Mouse (Mus musculus) left cerebral cortex, adult 8-10 months (tissue): ENCODE data around the gene Nxn. TPM values are rescaled to one million over a fixed set of nuclear protein-coding genes. Genes with fewer than 3 reads are reported as not detected.
"Not testable (repeated sequence)": the region's sequence is repeated elsewhere in the genome, so short reads cannot be mapped to it uniquely, and the experiment has no call there.

Experiments used
- DNase-seq, 2 experiments: peaks; one replicate each; pipeline ENCODE4 v3.0.0; 2022; ENCODE audit warnings: low spot score in 2 of 2
- total RNA-seq, 4 experiments: library from RNA; stranded (reverse); gene quantifications; 2 replicates each; pipeline ENCODE4 v1.2.4; 2022

Gene Nxn
- total RNA-seq, 4 experiments from 2014 or later: 9.5 to 12.5 (median 10.9) TPM

GRCm38 (mm10) chr11:76216681-76217389 is 182.1 kb downstream of the Nxn start:
- no peak for DNase-seq

- DNase-seq: no peak
Observed at GRCm38 (mm10) chr11:76216049-76216540, 182.8 kb downstream of the Nxn start.

DNA sequence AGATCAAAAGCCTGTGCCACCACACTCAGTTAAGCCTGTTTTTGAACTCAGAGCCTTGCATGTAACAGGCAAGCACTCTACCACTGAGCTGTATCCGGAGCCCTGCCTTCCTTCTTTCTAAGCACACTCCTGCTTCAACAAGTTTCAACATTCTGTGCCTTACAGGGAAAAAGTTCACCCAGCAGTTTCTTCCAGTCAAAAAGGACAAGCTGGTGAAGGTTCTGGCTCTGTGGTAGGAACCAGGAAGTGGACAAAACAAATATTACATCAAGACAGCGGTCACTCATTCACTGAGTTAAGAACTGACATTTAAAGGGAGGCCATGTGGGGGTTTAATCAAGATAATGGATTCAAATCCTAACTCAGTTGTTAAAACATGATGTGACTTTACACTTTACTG is 183.9 kb downstream of the Nxn start:
- no peak for DNase-seq

GRCm38 (mm10) chr11:76213841-76214240 is 185.1 kb downstream of the Nxn start:
- no peak for DNase-seq

DNA sequence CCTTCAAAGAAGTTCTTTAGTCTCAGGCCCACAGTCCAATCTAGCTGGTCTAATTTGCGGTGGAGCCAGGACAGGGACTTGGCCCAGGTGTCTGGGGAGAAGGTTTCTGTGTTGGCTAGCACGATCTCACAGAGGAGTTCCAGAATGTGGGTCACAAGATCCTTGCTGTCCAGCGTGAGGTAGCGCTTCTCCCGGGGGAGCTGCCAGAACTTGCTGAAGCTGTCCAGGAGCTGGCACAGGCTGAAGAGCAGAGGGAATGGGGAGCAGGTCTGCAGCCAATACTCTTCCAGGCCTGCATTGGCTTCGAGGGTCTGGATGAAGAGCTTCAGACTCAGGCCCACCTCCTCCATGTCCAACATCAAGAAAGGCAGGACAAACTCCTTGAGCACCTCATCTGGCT is 187.3 kb downstream of the Nxn start:
- not testable (repeated sequence) for DNase-seq

DNA sequence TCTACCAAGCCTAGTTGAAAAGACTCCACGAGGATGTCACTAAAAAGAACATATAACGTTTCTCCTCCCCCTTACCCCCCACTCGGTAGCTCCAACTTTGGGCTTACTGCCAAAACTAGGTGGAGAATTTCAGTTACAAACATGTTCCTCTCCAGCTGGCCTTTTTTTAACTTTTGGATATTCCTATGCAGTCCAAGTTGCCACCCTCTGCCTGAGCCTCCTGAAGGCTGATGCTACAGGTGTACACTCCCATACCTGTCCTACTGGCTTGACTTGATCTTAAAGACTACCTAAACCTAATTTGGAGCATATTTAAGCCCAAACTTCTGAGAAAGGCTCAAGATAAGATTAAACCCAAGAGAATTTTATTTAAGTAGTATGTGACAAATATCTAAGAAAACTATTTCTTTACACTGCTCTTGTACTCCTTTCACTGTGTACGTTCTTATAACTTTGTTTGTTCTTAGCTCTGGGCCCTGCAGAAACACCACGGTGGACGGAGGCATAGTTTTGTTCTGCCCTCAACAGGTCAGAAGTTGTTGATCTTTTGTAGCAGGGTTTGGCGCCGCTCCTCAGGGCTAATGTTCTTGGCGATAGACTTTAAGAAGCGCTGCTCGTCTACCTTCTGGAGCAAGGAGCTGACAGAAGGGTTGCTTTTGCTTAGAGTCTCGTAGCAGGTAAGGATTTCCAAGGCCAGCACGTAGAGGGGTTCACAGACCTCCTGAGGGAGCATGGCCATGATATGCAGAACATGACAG is 188.5 kb downstream of the Nxn start:
- no peak for DNase-seq

Other genes starting within 250 kb of the Nxn start
- gene Vps53, start 219.5 kb downstream of the Nxn start, total RNA-seq: 10 to 100 TPM; 77.7 to 96.2 (median 86.1) TPM
- 10 to 100 TPM; 16.1 to 18.7 (median 17.7) TPM for gene Fam57a, start 219.5 kb downstream of the Nxn start, total RNA-seq
- gene Dbil5, start 181.5 kb downstream of the Nxn start, total RNA-seq: 1 to 10 TPM in 2 of 4 experiments, under 1 TPM in 2; 0.70 to 1.3 (median 1.1) TPM
- gene Gemin4, start 181.5 kb downstream of the Nxn start, total RNA-seq: 10 to 100 TPM in 1 of 4 experiments, 1 to 10 TPM in 3; 6.9 to 10.6 (median 9.2) TPM
- gene Mrm3, start 155.4 kb downstream of the Nxn start, total RNA-seq: 10 to 100 TPM; 12.5 to 19.1 (median 18.6) TPM
- 10 to 100 TPM; 57.4 to 69.0 (median 60.8) TPM for gene Glod4, start 155.4 kb downstream of the Nxn start, total RNA-seq
- gene Timm22, start 7.8 kb upstream of the Nxn start, total RNA-seq: 10 to 100 TPM; 28.9 to 39.8 (median 30.8) TPM
- 100 to 1,000 TPM; 382 to 408 (median 393) TPM for gene Abr, start 223.2 kb upstream of the Nxn start, total RNA-seq